Mouse (Mus musculus): Measurements from ENCODE around the gene Pi4k2a. TPM values are rescaled to one million over a fixed set of nuclear protein-coding genes. Genes with fewer than 3 reads are reported as not detected.
"Not testable (repeated sequence)": the region's sequence is repeated elsewhere in the genome, so short reads cannot be mapped to it uniquely, and the experiment has no call there.

Gene Pi4k2a
- polyA plus RNA-seq, 1 experiment from 2014 or later, result 32.0 TPM

GRCm38 (mm10) chr19:42075051-42075450, 15.2 kb upstream of the Pi4k2a start:
- H3K9ac ChIP-seq (ENCODE audit: low read length), result no peak overlapping the region
- no peak for DNase-seq (ENCODE audit: low spot score)

GRCm38 (mm10) chr19:42075992-42076391, 14.3 kb upstream of the Pi4k2a start:
- no peaks in the 10 kb centered on the region for H3K9me3 ChIP-seq (ENCODE audit: control insufficient read depth, low read length)
- H3K36me3 ChIP-seq (ENCODE audit: control insufficient read depth, insufficient read depth, low read length), result peaks cover 22% of the 10 kb centered on the region
- no peak overlapping the region for H3K9ac ChIP-seq (ENCODE audit: low read length)
- H3K4me2 ChIP-seq (ENCODE audit: low read length), result no peak overlapping the region
- ATAC-seq (replicated peaks; ENCODE audit: low FRiP score, low TSS enrichment, low read depth), result no peak
- H3K4me3 ChIP-seq (ENCODE audit: low read depth, low read length), result no peak overlapping the region
- no peak overlapping the region for H3K27ac ChIP-seq (ENCODE audit: low read depth)
- 92% methylated on average over 16 of the region's 16 CpGs for WGBS
- no peaks in the 10 kb centered on the region for H3K27me3 ChIP-seq (replicated peaks; ENCODE audit: control insufficient read depth, insufficient read depth, low read length)
- H3K4me1 ChIP-seq (replicated peaks; ENCODE audit: control insufficient read depth, insufficient read depth, low read length), result no peaks in the 10 kb centered on the region
- DNase-seq (ENCODE audit: low spot score), result no peak

More at GRCm38 (mm10) chr19:42075051-42075450, 15.2 kb upstream of the Pi4k2a start:
- WGBS, result 81% methylated on average over 2 of the region's 2 CpGs
- H3K4me3 ChIP-seq (ENCODE audit: low read depth, low read length), result no peak overlapping the region
- peaks cover 22% of the 10 kb centered on the region for H3K36me3 ChIP-seq (ENCODE audit: control insufficient read depth, insufficient read depth, low read length)
- no peaks in the 10 kb centered on the region for H3K4me1 ChIP-seq (replicated peaks; ENCODE audit: control insufficient read depth, insufficient read depth, low read length)
- no peak overlapping the region for H3K4me2 ChIP-seq (ENCODE audit: low read length)
- H3K9me3 ChIP-seq (ENCODE audit: control insufficient read depth, low read length), result no peaks in the 10 kb centered on the region
- no peak overlapping the region for H3K27ac ChIP-seq (ENCODE audit: low read depth)
- no peak for ATAC-seq (replicated peaks; ENCODE audit: low FRiP score, low TSS enrichment, low read depth)
- no peaks in the 10 kb centered on the region for H3K27me3 ChIP-seq (replicated peaks; ENCODE audit: control insufficient read depth, insufficient read depth, low read length)

DNA sequence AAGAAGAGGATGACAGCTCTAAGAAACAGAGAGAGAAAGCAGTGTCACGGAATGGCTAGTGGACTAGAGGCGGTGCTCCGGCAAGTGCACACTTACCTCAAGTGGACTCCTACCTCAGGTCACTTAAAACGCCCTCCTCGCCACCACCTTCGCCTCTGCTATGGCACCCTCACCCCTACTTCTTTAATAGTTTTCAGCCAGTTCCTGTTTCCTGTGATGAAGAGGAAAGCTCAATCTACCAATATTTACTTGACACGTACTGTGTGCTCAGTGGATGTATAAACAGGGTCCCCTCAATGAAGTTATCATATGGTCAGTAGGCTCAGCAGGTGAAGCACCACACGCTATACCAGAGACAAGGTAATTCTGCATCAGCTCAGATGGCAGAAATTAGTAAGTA, 11.7 kb upstream of the Pi4k2a start:
- Histone ChIP-seq H3K4me3 (ENCODE audit: low read depth, low read length) (no peak overlapping the region), H3K4me1 (replicated peaks; ENCODE audit: control insufficient read depth, insufficient read depth, low read length) (no peaks in the 10 kb centered on the region), H3K36me3 (ENCODE audit: control insufficient read depth, insufficient read depth, low read length) (peaks cover 22% of the 10 kb centered on the region), H3K27ac (ENCODE audit: low read depth) (no peak overlapping the region), H3K9ac (ENCODE audit: low read length) (no peak overlapping the region), H3K4me2 (ENCODE audit: low read length) (no peak overlapping the region), H3K9me3 (ENCODE audit: control insufficient read depth, low read length) (no peaks in the 10 kb centered on the region), H3K27me3 (replicated peaks; ENCODE audit: control insufficient read depth, insufficient read depth, low read length) (no peaks in the 10 kb centered on the region)
- WGBS, result 93% methylated on average over 8 of the region's 8 CpGs
- peak; percentile 40 for DNase-seq (ENCODE audit: low spot score)
- ATAC-seq (replicated peaks; ENCODE audit: low FRiP score, low TSS enrichment, low read depth), result no peak

- WGBS, result 94% methylated on average over 12 of the region's 12 CpGs
- ATAC-seq (replicated peaks; ENCODE audit: low FRiP score, low TSS enrichment, low read depth), result no peak
- Histone ChIP-seq H3K4me3 (ENCODE audit: low read depth, low read length) (no peak overlapping the region), H3K27ac (ENCODE audit: low read depth) (no peak overlapping the region), H3K27me3 (replicated peaks; ENCODE audit: control insufficient read depth, insufficient read depth, low read length) (no peaks in the 10 kb centered on the region), H3K9me3 (ENCODE audit: control insufficient read depth, low read length) (no peaks in the 10 kb centered on the region), H3K4me1 (replicated peaks; ENCODE audit: control insufficient read depth, insufficient read depth, low read length) (no peaks in the 10 kb centered on the region), H3K4me2 (ENCODE audit: low read length) (no peak overlapping the region), H3K36me3 (ENCODE audit: control insufficient read depth, insufficient read depth, low read length) (peaks cover 22% of the 10 kb centered on the region), H3K9ac (ENCODE audit: low read length) (no peak overlapping the region)
- no peak for DNase-seq (ENCODE audit: low spot score)
Measured at GRCm38 (mm10) chr19:42079006-42079405, 11.3 kb upstream of the Pi4k2a start.

GRCm38 (mm10) chr19:42079950-42080349, 10.3 kb upstream of the Pi4k2a start:
- Histone ChIP-seq H3K4me1 (replicated peaks; ENCODE audit: control insufficient read depth, insufficient read depth, low read length) (no peaks in the 10 kb centered on the region), H3K9ac (ENCODE audit: low read length) (no peak overlapping the region), H3K36me3 (ENCODE audit: control insufficient read depth, insufficient read depth, low read length) (peaks cover 17% of the 10 kb centered on the region), H3K27me3 (replicated peaks; ENCODE audit: control insufficient read depth, insufficient read depth, low read length) (no peaks in the 10 kb centered on the region), H3K4me3 (ENCODE audit: low read depth, low read length) (no peak overlapping the region), H3K27ac (ENCODE audit: low read depth) (no peak overlapping the region), H3K4me2 (ENCODE audit: low read length) (no peak overlapping the region), H3K9me3 (ENCODE audit: control insufficient read depth, low read length) (no peaks in the 10 kb centered on the region)
- 76% methylated on average over 5 of the region's 5 CpGs for WGBS
- no peak for ATAC-seq (replicated peaks; ENCODE audit: low FRiP score, low TSS enrichment, low read depth)
- DNase-seq (ENCODE audit: low spot score), result peak; percentile 43

DNA sequence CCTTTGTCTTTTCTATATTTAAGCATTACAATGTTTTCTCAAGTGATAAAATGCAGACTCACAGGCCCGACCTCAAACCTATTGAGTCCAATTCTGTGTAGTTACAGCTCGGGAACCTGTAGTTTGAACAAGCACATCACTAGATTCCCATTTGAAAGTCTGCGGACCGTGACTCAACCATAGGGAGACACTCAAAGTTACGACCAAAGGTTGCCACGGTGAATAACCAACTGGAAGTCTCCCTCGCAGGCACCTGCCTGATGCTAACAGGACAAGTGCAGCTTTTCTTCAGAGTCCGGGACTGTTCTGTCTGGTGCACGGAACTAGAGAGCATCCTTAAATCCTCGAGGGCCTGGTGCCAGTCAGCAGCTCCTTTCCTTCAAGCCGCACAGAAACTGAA, 9.8 kb upstream of the Pi4k2a start:
- Histone ChIP-seq H3K9ac (ENCODE audit: low read length) (no peak overlapping the region), H3K4me1 (replicated peaks; ENCODE audit: control insufficient read depth, insufficient read depth, low read length) (peaks cover 1% of the 10 kb centered on the region; the same call in 1 of the 2 replicates), H3K4me3 (ENCODE audit: low read depth, low read length) (no peak overlapping the region), H3K4me2 (ENCODE audit: low read length) (no peak overlapping the region), H3K27me3 (replicated peaks; ENCODE audit: control insufficient read depth, insufficient read depth, low read length) (no peaks in the 10 kb centered on the region), H3K9me3 (ENCODE audit: control insufficient read depth, low read length) (no peaks in the 10 kb centered on the region), H3K27ac (ENCODE audit: low read depth) (no peak overlapping the region), H3K36me3 (ENCODE audit: control insufficient read depth, insufficient read depth, low read length) (peaks cover 12% of the 10 kb centered on the region)
- ATAC-seq (replicated peaks; ENCODE audit: low FRiP score, low TSS enrichment, low read depth) (no peak), DNase-seq (ENCODE audit: low spot score) (peak; percentile 36)
- WGBS, result 86% methylated on average over 11 of the region's 11 CpGs

- not testable (repeated sequence) for ATAC-seq (replicated peaks; ENCODE audit: low FRiP score, low TSS enrichment, low read depth); H3K27ac ChIP-seq (ENCODE audit: low read depth)
- WGBS, result 91% methylated on average over 5 of the region's 5 CpGs
Measured at GRCm38 (mm10) chr19:42081613-42082012, 8.7 kb upstream of the Pi4k2a start.

GRCm38 (mm10) chr19:42085690-42086089, 4.6 kb upstream of the Pi4k2a start:
- no peaks in the 10 kb centered on the region for H3K9me3 ChIP-seq (ENCODE audit: control insufficient read depth, low read length)
- no peak for ATAC-seq (replicated peaks; ENCODE audit: low FRiP score, low TSS enrichment, low read depth)
- H3K4me3 ChIP-seq (ENCODE audit: low read depth, low read length), result peak overlapping the region; percentile 76
- DNase-seq (ENCODE audit: low spot score), result peak; percentile 53
- H3K36me3 ChIP-seq (ENCODE audit: control insufficient read depth, insufficient read depth, low read length), result no peaks in the 10 kb centered on the region
- H3K9ac ChIP-seq (ENCODE audit: low read length), result peak overlapping the region; percentile 53
- H3K27me3 ChIP-seq (replicated peaks; ENCODE audit: control insufficient read depth, insufficient read depth, low read length), result no peaks in the 10 kb centered on the region
- 6% methylated on average over 10 of the region's 10 CpGs for WGBS
- H3K27ac ChIP-seq (ENCODE audit: low read depth), result no peak overlapping the region
- H3K4me1 ChIP-seq (replicated peaks; ENCODE audit: control insufficient read depth, insufficient read depth, low read length), result peaks cover 17% of the 10 kb centered on the region
- peak overlapping the region; percentile 94 for H3K4me2 ChIP-seq (ENCODE audit: low read length)

More at GRCm38 (mm10) chr19:42081613-42082012, 8.7 kb upstream of the Pi4k2a start:
- not testable (repeated sequence) for DNase-seq (ENCODE audit: low spot score); H3K36me3 ChIP-seq (ENCODE audit: control insufficient read depth, insufficient read depth, low read length); H3K9ac ChIP-seq (ENCODE audit: low read length); H3K4me3 ChIP-seq (ENCODE audit: low read depth, low read length); H3K9me3 ChIP-seq (ENCODE audit: control insufficient read depth, low read length); H3K4me1 ChIP-seq (replicated peaks; ENCODE audit: control insufficient read depth, insufficient read depth, low read length); H3K27me3 ChIP-seq (replicated peaks; ENCODE audit: control insufficient read depth, insufficient read depth, low read length); H3K4me2 ChIP-seq (ENCODE audit: low read length)

DNA sequence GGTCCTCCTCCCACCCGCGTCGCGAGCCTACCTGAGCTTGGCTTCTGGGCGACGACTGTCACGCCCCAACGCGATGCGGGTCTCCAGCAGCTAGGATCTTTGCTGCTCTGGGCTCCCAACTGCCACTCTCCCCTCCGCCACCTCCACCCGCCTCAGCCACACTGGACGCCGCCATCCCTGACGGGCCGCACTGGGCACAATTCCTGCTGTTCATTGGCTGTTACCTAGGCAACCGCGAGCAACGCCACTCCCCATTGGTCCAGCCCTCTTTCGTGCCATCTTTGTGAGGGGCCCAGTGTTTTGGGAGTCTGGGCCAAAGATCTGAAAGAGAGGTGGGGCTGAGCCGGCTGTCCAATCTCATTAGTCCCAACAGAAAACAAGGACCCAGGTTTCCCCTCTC, 4.1 kb upstream of the Pi4k2a start, which contains the start of gene Morn4:
Morn4 (minus strand) TSS at position 192 of the 400 bp plus-strand sequence.
- peak within 1 kb of the TSS; percentile 76 for H3K4me3 ChIP-seq (ENCODE audit: low read depth, low read length)
- H3K9ac ChIP-seq (ENCODE audit: low read length), result peak within 1 kb of the TSS; percentile 53
- H3K27ac ChIP-seq (ENCODE audit: low read depth), result no peak within 1 kb of the TSS
- peak within 1 kb of the TSS; percentile 94 for H3K4me2 ChIP-seq (ENCODE audit: low read length)
- H3K4me1 ChIP-seq (replicated peaks; ENCODE audit: control insufficient read depth, insufficient read depth, low read length), result peaks cover 20% of the 10 kb centered on the region
- ATAC-seq (replicated peaks; ENCODE audit: low FRiP score, low TSS enrichment, low read depth), result peak; percentile 73
- no peaks in the 10 kb centered on the region for H3K27me3 ChIP-seq (replicated peaks; ENCODE audit: control insufficient read depth, insufficient read depth, low read length)
- peak; percentile 93 for DNase-seq (ENCODE audit: low spot score)
- WGBS, result under 1% methylated on average over 21 of the region's 21 CpGs
- no peaks in the 10 kb centered on the region for H3K36me3 ChIP-seq (ENCODE audit: control insufficient read depth, insufficient read depth, low read length)
- H3K9me3 ChIP-seq (ENCODE audit: control insufficient read depth, low read length), result no peaks in the 10 kb centered on the region

Measured in intestine, embryonic 14.5 days (tissue).